ENCODE assay signal across 8 mouse cellular contexts in genomic region chr10:80848571-80848970, GRCm38 (mm10). TPM values are rescaled to one million over a fixed set of nuclear protein-coding genes. Genes with fewer than 3 reads are reported as not detected.
DNase-seq lines count a peak whose midpoint lies in the region; ATAC-seq and TF ChIP-seq lines count a peak whose summit lies in the region.
"Had no signal": no experiment of that assay in that cellular context is flagged by ENCODE, and none has a peak within 500 bp of the region (broad histone marks: within the 10 kb centered on the region; RNA-seq: fewer than 3 reads in every experiment).

No protein-coding gene starts in this region.

- H3K79me2 ChIP-seq in CH12.LX (replicated peaks; ENCODE audit: control insufficient read depth, extremely low read depth, insufficient read depth, poor library complexity, severe bottlenecking) = no peaks in the 10 kb centered on the region

- no peak overlapping the region for H3K4me3 ChIP-seq in CH12.LX (replicated peaks in 1 of 3; ENCODE audit: low read depth in 2 of 3, low read length in 2 of 3, poor library complexity in 1 of 3)
- H3K4me3 ChIP-seq in heart, postnatal 0 days (ENCODE audit: low read depth, low read length) = no peak overlapping the region
- H3K4me3 ChIP-seq in liver, postnatal 0 days (ENCODE audit: low read depth, low read length) = no peak overlapping the region
- H3K4me3 ChIP-seq: neural tube, embryonic 13.5 days had no signal

- no peak overlapping the region for H3K9ac ChIP-seq in CH12.LX (ENCODE audit: insufficient read depth, low read depth)
- no peak overlapping the region for H3K9ac ChIP-seq in heart, postnatal 0 days (replicated peaks; ENCODE audit: low read depth, low read length)
- no peak overlapping the region for H3K9ac ChIP-seq in liver, postnatal 0 days (replicated peaks)
- H3K9ac ChIP-seq: neural tube, embryonic 13.5 days had no signal

- H3K27me3 ChIP-seq in CH12.LX (replicated peaks) = peaks cover 19% of the 10 kb centered on the region
- peaks cover 16% of the 10 kb centered on the region for H3K27me3 ChIP-seq in heart, postnatal 0 days (ENCODE audit: control insufficient read depth, insufficient read depth, low read length)
- peaks cover 23% of the 10 kb centered on the region for H3K27me3 ChIP-seq in liver, postnatal 0 days (ENCODE audit: insufficient read depth, low read length)

- H3K4me2 ChIP-seq in CH12.LX (ENCODE audit: insufficient read depth, low read depth, poor library complexity, severe bottlenecking) = no peak overlapping the region
- no peak overlapping the region for H3K4me2 ChIP-seq in heart, postnatal 0 days (ENCODE audit: low read depth, low read length)
- H3K4me2 ChIP-seq in liver, postnatal 0 days (ENCODE audit: low read depth, low read length) = no peak overlapping the region
- H3K4me2 ChIP-seq: neural tube, embryonic 13.5 days had no signal

- peak; percentile 88 for DNase-seq in CH12.LX (ENCODE audit: extremely low read depth)
- peak; percentile 51 for DNase-seq in adrenal gland, adult 8-10 months
- DNase-seq in heart, postnatal 0 days (ENCODE audit: low spot score) = no peak
- DNase-seq in liver, postnatal 0 days = peak; percentile 85
- DNase-seq in spleen, postnatal 36 days (ENCODE audit: low spot score in 2 of 2) = peak; percentile 75 to 80
- no peak for DNase-seq in cerebellum, adult 18-20 months
- DNase-seq in urinary bladder, adult 18-20 months (ENCODE audit: low spot score in 2 of 2) = no peak

- no peak for TF ChIP-seq EP300 in CH12.LX (IDR thresholded peaks at IDR 0.05; ENCODE audit: low read length)
- no peak for TF ChIP-seq EP300 in heart, postnatal 0 days (IDR thresholded peaks at IDR 0.05; ENCODE audit: low read depth)
- no peak for TF ChIP-seq EP300 in liver, postnatal 0 days (IDR thresholded peaks at IDR 0.05; ENCODE audit: low read depth)

- no peak overlapping the region for H3K27ac ChIP-seq in CH12.LX (ENCODE audit: insufficient read depth, low read depth)
- H3K27ac ChIP-seq in heart, postnatal 0 days (ENCODE audit: low read depth) = no peak overlapping the region
- no peak overlapping the region for H3K27ac ChIP-seq in liver, postnatal 0 days (ENCODE audit: low read depth)
- H3K27ac ChIP-seq: neural tube, embryonic 13.5 days had no signal

- peaks cover 20 to 43% of the 10 kb centered on the region in 2 experiments for H3K36me3 ChIP-seq in CH12.LX (replicated peaks in 1 of 2; ENCODE audit: control insufficient read depth in 1 of 2, insufficient read depth in 1 of 2, low read length in 1 of 2)
- peaks cover 17% of the 10 kb centered on the region for H3K36me3 ChIP-seq in heart, postnatal 0 days (replicated peaks; ENCODE audit: control insufficient read depth, insufficient read depth, low read length)
- peaks cover 13% of the 10 kb centered on the region for H3K36me3 ChIP-seq in liver, postnatal 0 days (replicated peaks; ENCODE audit: insufficient read depth, low read length)

- no peak for TF ChIP-seq CTCF in CH12.LX (conservative IDR thresholded peaks at IDR 0.05 in 1 of 2, IDR thresholded peaks at IDR 0.05 in 1 of 2; ENCODE audit: low read depth in 2 of 2, low read length in 2 of 2)
- no peak for TF ChIP-seq CTCF in heart, postnatal 0 days (IDR thresholded peaks at IDR 0.05; ENCODE audit: low read depth)
- TF ChIP-seq CTCF in liver, postnatal 0 days (IDR thresholded peaks at IDR 0.05; ENCODE audit: low read depth) = no peak

- ATAC-seq in heart, postnatal 0 days (ENCODE audit: insufficient read depth, low read depth) = peak; percentile 43
- ATAC-seq in liver, postnatal 0 days = peak; percentile 82

- 9% methylated on average over 10 of the region's 10 CpGs for WGBS in heart, postnatal 0 days
- 8% methylated on average over 10 of the region's 10 CpGs for WGBS in liver, postnatal 0 days (ENCODE audit: insufficient replicate concordance)

- in situ Hi-C loops in CH12.LX (cut with MboI; ENCODE audit: low pct_ligation_motif_present, low pct_unique_long_range_greater_than_20kb, low sequenced_read_pairs) = no loop called here

- peaks cover 6 to 22% of the 10 kb centered on the region in 2 experiments for H3K4me1 ChIP-seq in CH12.LX (ENCODE audit: control insufficient read depth in 1 of 2, insufficient read depth in 2 of 2)
- peaks cover 8% of the 10 kb centered on the region for H3K4me1 ChIP-seq in heart, postnatal 0 days (ENCODE audit: control insufficient read depth, insufficient read depth)
- peaks cover 11% of the 10 kb centered on the region for H3K4me1 ChIP-seq in liver, postnatal 0 days (ENCODE audit: insufficient read depth)

- no peak for TF ChIP-seq RAD21 in CH12.LX (IDR thresholded peaks at IDR 0.05; ENCODE audit: low read depth, low read length)

- dilution Hi-C loops in CH12.LX (cut with MboI; ENCODE audit: extremely low pct_ligation_motif_present, extremely low pct_unique_long_range_greater_than_20kb, low sequenced_read_pairs) = no loop called here

- no peaks in the 10 kb centered on the region for H3K9me3 ChIP-seq in CH12.LX (replicated peaks; ENCODE audit: low read length)
- H3K9me3 ChIP-seq in heart, postnatal 0 days (replicated peaks; ENCODE audit: control insufficient read depth, low read length) = no peaks in the 10 kb centered on the region
- H3K9me3 ChIP-seq in liver, postnatal 0 days (ENCODE audit: low read length) = no peaks in the 10 kb centered on the region
- H3K9me3 ChIP-seq: neural tube, embryonic 13.5 days had no signal

- TF ChIP-seq POLR2A in CH12.LX (IDR thresholded peaks at IDR 0.05; ENCODE audit: low read depth, low read length) = no peak

TF ChIP-seq in CH12.LX, 34 proteins besides CTCF, POLR2A, EP300 and RAD21:
- TF ChIP-seq BHLHE40 (IDR thresholded peaks at IDR 0.05; ENCODE audit: low read depth, low read length) (no peak), ZC3H11A (IDR thresholded peaks at IDR 0.05; ENCODE audit: low read depth, low read length) (no peak), SMC3 (IDR thresholded peaks at IDR 0.05; ENCODE audit: low read depth, low read length) (no peak), ETS1 (conservative IDR thresholded peaks at IDR 0.05; ENCODE audit: low read depth, low read length) (no peak), CHD1 (IDR thresholded peaks at IDR 0.05; ENCODE audit: low read depth, low read length) (no peak), SIN3A (IDR thresholded peaks at IDR 0.05; ENCODE audit: low read length) (no peak), ELF1 (IDR thresholded peaks at IDR 0.05; ENCODE audit: low read depth, low read length) (no peak)
TF ChIP-seq in CH12.LX: peak in this region for 0.

RNA-seq across cellular contexts. Expression of gene Lingo3, which starts 4.7 kb away (rescaled TPM):
- 0.08 and 0.21 TPM in 2 replicates for total RNA-seq in CH12.LX (2012; rRNA removed)
- total RNA-seq in CH12.LX (2014; rRNA removed) = not detected in 2 replicates
- not detected in 2 replicates for polyA plus RNA-seq in CH12.LX (2012; ENCODE audit: insufficient read length, low read depth)
- total RNA-seq in adrenal gland, adult 8-10 months (2022) = 10 to 100 TPM in 3 of 4 experiments, 1 to 10 TPM in 1; 8.4 to 21.5 (median 15.9) TPM
- total RNA-seq in heart, postnatal 0 days (2014; rRNA removed; ENCODE audit: low replicate concordance) = 0.92 and 4.2 TPM in 2 replicates
- polyA plus RNA-seq in heart, postnatal 0 days (2015; fragmentation: Nextera tagmentation; extraction: Ambion mirVana) = 1.1 and 1.5 TPM in 2 replicates
- not detected in 2 replicates for polyA plus RNA-seq in liver, postnatal 0 days (2015; fragmentation: Nextera tagmentation; extraction: Ambion mirVana)

RNA-seq across cellular contexts. Expression of gene Lsm7, which starts 6.4 kb away (rescaled TPM):
- total RNA-seq in CH12.LX (2012; rRNA removed) (374 and 409 TPM in 2 replicates), CH12.LX (2014; rRNA removed) (411 and 435 TPM in 2 replicates)
- polyA plus RNA-seq in CH12.LX (2012; ENCODE audit: insufficient read length, low read depth) = 171 and 198 TPM in 2 replicates
- 10 to 100 TPM; 27.4 to 54.4 (median 34.0) TPM for total RNA-seq in adrenal gland, adult 8-10 months (2022)
- 71.8 and 118 TPM in 2 replicates for total RNA-seq in heart, postnatal 0 days (2014; rRNA removed; ENCODE audit: low replicate concordance)
- 160 and 162 TPM in 2 replicates for polyA plus RNA-seq in heart, postnatal 0 days (2015; fragmentation: Nextera tagmentation; extraction: Ambion mirVana)
- polyA plus RNA-seq in liver, postnatal 0 days (2015; fragmentation: Nextera tagmentation; extraction: Ambion mirVana) = 104 and 108 TPM in 2 replicates

RNA-seq across cellular contexts. Expression of gene Sppl2b, which starts 6.5 kb away (rescaled TPM):
- 19.0 and 23.7 TPM in 2 replicates for total RNA-seq in CH12.LX (2012; rRNA removed)
- 12.3 and 13.8 TPM in 2 replicates for total RNA-seq in CH12.LX (2014; rRNA removed)
- polyA plus RNA-seq in CH12.LX (2012; ENCODE audit: insufficient read length, low read depth) = 24.1 and 30.0 TPM in 2 replicates
- total RNA-seq in adrenal gland, adult 8-10 months (2022) = 10 to 100 TPM; 28.1 to 45.3 (median 36.1) TPM
- 35.7 and 44.4 TPM in 2 replicates for total RNA-seq in heart, postnatal 0 days (2014; rRNA removed; ENCODE audit: low replicate concordance)
- polyA plus RNA-seq in heart, postnatal 0 days (2015; fragmentation: Nextera tagmentation; extraction: Ambion mirVana) = 23.3 and 24.2 TPM in 2 replicates
- 27.6 and 27.7 TPM in 2 replicates for polyA plus RNA-seq in liver, postnatal 0 days (2015; fragmentation: Nextera tagmentation; extraction: Ambion mirVana)

RNA-seq across cellular contexts. Expression of gene Oaz1, which starts 22.1 kb away (rescaled TPM):
- total RNA-seq in CH12.LX (2012; rRNA removed) (899 and 966 TPM in 2 replicates), CH12.LX (2014; rRNA removed) (792 and 1,081 TPM in 2 replicates)
- polyA plus RNA-seq in CH12.LX (2012; ENCODE audit: insufficient read length, low read depth) = 646 and 664 TPM in 2 replicates
- 1,000 to 10,000 TPM in 1 of 4 experiments, 100 to 1,000 TPM in 3; 825 to 1,012 (median 923) TPM for total RNA-seq in adrenal gland, adult 8-10 months (2022)
- total RNA-seq in heart, postnatal 0 days (2014; rRNA removed; ENCODE audit: low replicate concordance) = 2,373 and 2,460 TPM in 2 replicates
- polyA plus RNA-seq in heart, postnatal 0 days (2015; fragmentation: Nextera tagmentation; extraction: Ambion mirVana) = 1,975 and 1,990 TPM in 2 replicates
- 1,017 and 1,029 TPM in 2 replicates for polyA plus RNA-seq in liver, postnatal 0 days (2015; fragmentation: Nextera tagmentation; extraction: Ambion mirVana)

RNA-seq across cellular contexts. Expression of gene Tmprss9, which starts 23.1 kb away (rescaled TPM):
- total RNA-seq in CH12.LX (2012; rRNA removed) (0.04 TPM in 1 of 2 replicates, not detected in the other), CH12.LX (2014; rRNA removed) (not detected in 2 replicates)
- polyA plus RNA-seq in CH12.LX (2012; ENCODE audit: insufficient read length, low read depth) = 0.07 TPM in 1 of 2 replicates, not detected in the other
- under 1 TPM in 1 of 4 experiments, not detected in 3; 0.18 TPM for total RNA-seq in adrenal gland, adult 8-10 months (2022)
- total RNA-seq in heart, postnatal 0 days (2014; rRNA removed; ENCODE audit: low replicate concordance) = not detected in 2 replicates
- polyA plus RNA-seq in heart, postnatal 0 days (2015; fragmentation: Nextera tagmentation; extraction: Ambion mirVana) = 0.03 TPM in 1 of 2 replicates, not detected in the other
- polyA plus RNA-seq in liver, postnatal 0 days (2015; fragmentation: Nextera tagmentation; extraction: Ambion mirVana) = 0.12 TPM in 2 replicates

Comparison
In these comparisons a context has a peak if more than half of its experiments do, and no peak if none do; other contexts are left out.
1. DNase-seq: peak in CH12.LX (single experiment), adrenal gland, adult 8-10 months (single experiment), liver, postnatal 0 days (single experiment) and spleen, postnatal 36 days (2 of 2); none in heart, postnatal 0 days (single experiment), cerebellum, adult 18-20 months (0 of 2) and urinary bladder, adult 18-20 months (0 of 2).